Mouse (Mus musculus): ENCODE measurements around the gene Kcnj6. TPM values are rescaled to one million over a fixed set of nuclear protein-coding genes. Genes with fewer than 3 reads are reported as not detected.

The Kcnj6 gene
- total RNA-seq, 1 experiment, result not detected

DNA sequence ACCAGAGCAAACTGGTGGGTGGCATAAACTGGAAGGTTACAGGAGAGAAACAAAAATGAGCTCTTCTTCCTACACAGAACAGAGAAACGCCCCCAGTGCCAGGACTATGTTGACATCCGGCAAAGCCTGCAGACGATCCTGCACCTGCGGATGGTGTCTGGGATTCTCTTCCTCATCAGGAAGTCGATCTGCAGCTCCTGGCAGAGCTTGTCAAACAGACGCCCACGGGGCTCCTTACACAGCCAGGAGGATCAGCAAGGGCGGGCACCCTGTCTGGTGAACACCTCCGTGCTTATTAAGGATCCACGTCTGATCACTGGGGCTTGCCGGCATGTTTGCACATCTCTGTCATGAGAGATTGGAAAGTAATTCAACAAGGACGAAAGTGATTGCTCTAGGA, 266.5 kb downstream of the Kcnj6 start:
- no peak for TF ChIP-seq HCFC1 (IDR thresholded peaks at IDR 0.05; ENCODE audit: borderline replicate concordance, insufficient read depth, low read length)
- no peak for TF ChIP-seq CHD2 (IDR thresholded peaks at IDR 0.05; ENCODE audit: low read depth, low read length)
- no peak for TF ChIP-seq MAFK (IDR thresholded peaks at IDR 0.05; ENCODE audit: insufficient read depth, low read depth, low read length)
- TF ChIP-seq ZNF384 (IDR thresholded peaks at IDR 0.05; ENCODE audit: low read depth, low read length), result no peak
- no peak for TF ChIP-seq ZC3H11A (IDR thresholded peaks at IDR 0.05; ENCODE audit: borderline replicate concordance, low read depth, low read length)
- Histone ChIP-seq H3K27ac (ENCODE audit: insufficient read depth, low read depth, low read length, poor library complexity, severe bottlenecking) (no peak overlapping the region), H3K9me3 (ENCODE audit: control insufficient read depth, insufficient read depth, low read depth, low read length) (no peaks in the 10 kb centered on the region), H3K9ac (ENCODE audit: insufficient read depth, low read depth, low read length, poor library complexity, severe bottlenecking) (no peak overlapping the region), H3K4me3 (ENCODE audit: insufficient read depth in 1 of 2, low read depth in 1 of 2, low read length in 2 of 2, poor library complexity in 1 of 2, severe bottlenecking in 1 of 2) (no peak overlapping the region), H3K36me3 (ENCODE audit: control insufficient read depth, insufficient read depth, low read length, poor library complexity, severe bottlenecking) (no peaks in the 10 kb centered on the region), H3K4me1 (ENCODE audit: control insufficient read depth in 2 of 2, insufficient read depth in 2 of 2, low read length in 2 of 2, poor library complexity in 1 of 2) (peaks cover 0 to 2% of the 10 kb centered on the region in 2 experiments; a peak in 2 of 4 replicates)
- in situ Hi-C loops (cut with MboI; ENCODE audit: low sequenced_read_pairs in 2 of 2, unreplicated experiment in 2 of 2), result no loop called here
- DNase-seq (ENCODE audit: low read depth, low spot score), result no peak

DNA sequence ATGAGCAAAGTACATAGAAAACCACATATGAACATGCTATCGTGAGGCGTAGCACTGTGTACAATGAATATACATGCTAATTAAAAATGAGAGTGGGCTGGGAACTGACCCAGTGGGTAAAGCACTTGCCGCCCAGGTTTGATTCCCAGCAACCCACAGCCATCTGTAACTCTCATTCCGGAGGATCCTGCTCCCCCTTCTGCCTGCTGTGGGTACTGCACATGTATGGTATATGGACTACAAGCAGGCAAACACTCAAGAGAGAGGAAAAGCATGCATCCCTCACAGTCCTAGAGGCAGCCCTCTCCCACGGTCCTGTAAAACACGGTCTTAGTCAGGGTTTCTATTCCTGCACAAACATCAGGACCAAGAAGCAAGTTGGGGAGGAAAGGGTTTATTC, 268.3 kb downstream of the Kcnj6 start:
- no peak for TF ChIP-seq ZC3H11A (IDR thresholded peaks at IDR 0.05; ENCODE audit: borderline replicate concordance, low read depth, low read length)
- TF ChIP-seq HCFC1 (IDR thresholded peaks at IDR 0.05; ENCODE audit: borderline replicate concordance, insufficient read depth, low read length), result no peak
- no peak for TF ChIP-seq ZNF384 (IDR thresholded peaks at IDR 0.05; ENCODE audit: low read depth, low read length)
- no peak for TF ChIP-seq MAFK (IDR thresholded peaks at IDR 0.05; ENCODE audit: insufficient read depth, low read depth, low read length)
- TF ChIP-seq CHD2 (IDR thresholded peaks at IDR 0.05; ENCODE audit: low read depth, low read length), result no peak
- Histone ChIP-seq H3K9me3 (ENCODE audit: control insufficient read depth, insufficient read depth, low read depth, low read length) (no peaks in the 10 kb centered on the region), H3K9ac (ENCODE audit: insufficient read depth, low read depth, low read length, poor library complexity, severe bottlenecking) (no peak overlapping the region), H3K4me1 (ENCODE audit: control insufficient read depth in 2 of 2, insufficient read depth in 2 of 2, low read length in 2 of 2, poor library complexity in 1 of 2) (peaks cover 0 to 3% of the 10 kb centered on the region in 2 experiments; a peak in 1 of 4 replicates), H3K27ac (ENCODE audit: insufficient read depth, low read depth, low read length, poor library complexity, severe bottlenecking) (no peak overlapping the region), H3K36me3 (ENCODE audit: control insufficient read depth, insufficient read depth, low read length, poor library complexity, severe bottlenecking) (no peaks in the 10 kb centered on the region), H3K4me3 (ENCODE audit: insufficient read depth in 1 of 2, low read depth in 1 of 2, low read length in 2 of 2, poor library complexity in 1 of 2, severe bottlenecking in 1 of 2) (no peak overlapping the region)
- in situ Hi-C loops (cut with MboI; ENCODE audit: low sequenced_read_pairs in 2 of 2, unreplicated experiment in 2 of 2), result no loop called here
- peak; percentile 51 for DNase-seq (ENCODE audit: low read depth, low spot score)

- no peak for DNase-seq (ENCODE audit: low read depth, low spot score)
- in situ Hi-C loops (cut with MboI; ENCODE audit: low sequenced_read_pairs in 2 of 2, unreplicated experiment in 2 of 2), result no loop called here
Observed at GRCm38 (mm10) chr16:94724747-94725211, 272.7 kb downstream of the Kcnj6 start.

GRCm38 (mm10) chr16:94724061-94724596, 273.4 kb downstream of the Kcnj6 start:
- Histone ChIP-seq H3K9me3 (ENCODE audit: control insufficient read depth, insufficient read depth, low read depth, low read length) (no peaks in the 10 kb centered on the region), H3K4me1 (ENCODE audit: control insufficient read depth in 2 of 2, insufficient read depth in 2 of 2, low read length in 2 of 2, poor library complexity in 1 of 2) (peaks cover 0 to 8% of the 10 kb centered on the region in 2 experiments; a peak in 1 of 4 replicates), H3K27ac (ENCODE audit: insufficient read depth, low read depth, low read length, poor library complexity, severe bottlenecking) (peak overlapping the region; percentile 37; the same call in 1 of the 2 replicates), H3K36me3 (ENCODE audit: control insufficient read depth, insufficient read depth, low read length, poor library complexity, severe bottlenecking) (no peaks in the 10 kb centered on the region), H3K9ac (ENCODE audit: insufficient read depth, low read depth, low read length, poor library complexity, severe bottlenecking) (peak overlapping the region; percentile 46; the same call in 1 of the 2 replicates), H3K4me3 (ENCODE audit: insufficient read depth in 1 of 2, low read depth in 1 of 2, low read length in 2 of 2, poor library complexity in 1 of 2, severe bottlenecking in 1 of 2) (peak overlapping the region; percentile 54 to 63)
- TF ChIP-seq ZC3H11A (IDR thresholded peaks at IDR 0.05; ENCODE audit: borderline replicate concordance, low read depth, low read length) (no peak), MAFK (IDR thresholded peaks at IDR 0.05; ENCODE audit: insufficient read depth, low read depth, low read length) (no peak), CHD2 (IDR thresholded peaks at IDR 0.05; ENCODE audit: low read depth, low read length) (no peak)
- in situ Hi-C loops (cut with MboI; ENCODE audit: low sequenced_read_pairs in 2 of 2, unreplicated experiment in 2 of 2), result no loop called here
- DNase-seq (ENCODE audit: low read depth, low spot score), result peak; percentile 95

More at GRCm38 (mm10) chr16:94724747-94725211, 272.7 kb downstream of the Kcnj6 start:
- Histone ChIP-seq H3K9ac (ENCODE audit: insufficient read depth, low read depth, low read length, poor library complexity, severe bottlenecking) (peak overlapping the region; percentile 34), H3K27ac (ENCODE audit: insufficient read depth, low read depth, low read length, poor library complexity, severe bottlenecking) (no peak overlapping the region), H3K36me3 (ENCODE audit: control insufficient read depth, insufficient read depth, low read length, poor library complexity, severe bottlenecking) (no peaks in the 10 kb centered on the region), H3K9me3 (ENCODE audit: control insufficient read depth, insufficient read depth, low read depth, low read length) (no peaks in the 10 kb centered on the region), H3K4me1 (ENCODE audit: control insufficient read depth in 2 of 2, insufficient read depth in 2 of 2, low read length in 2 of 2, poor library complexity in 1 of 2) (peaks cover 0 to 8% of the 10 kb centered on the region in 2 experiments; a peak in 1 of 4 replicates), H3K4me3 (ENCODE audit: insufficient read depth in 1 of 2, low read depth in 1 of 2, low read length in 2 of 2, poor library complexity in 1 of 2, severe bottlenecking in 1 of 2) (peak overlapping the region; percentile 54 to 63)
- TF ChIP-seq CHD2 (IDR thresholded peaks at IDR 0.05; ENCODE audit: low read depth, low read length), result no peak
- no peak for TF ChIP-seq MAFK (IDR thresholded peaks at IDR 0.05; ENCODE audit: insufficient read depth, low read depth, low read length)
- no peak for TF ChIP-seq ZNF384 (IDR thresholded peaks at IDR 0.05; ENCODE audit: low read depth, low read length)
- no peak for TF ChIP-seq ZC3H11A (IDR thresholded peaks at IDR 0.05; ENCODE audit: borderline replicate concordance, low read depth, low read length)
- TF ChIP-seq HCFC1 (IDR thresholded peaks at IDR 0.05; ENCODE audit: borderline replicate concordance, insufficient read depth, low read length), result no peak

Measured in ES-E14 (cell line).